Mouse (Mus musculus) yolk sac, embryonic 10.5 days (tissue): Measurements from ENCODE around the gene Coq2.

ENCODE experiments used
- DNase-seq: peaks from one replicate; pipeline ENCODE4 v3.0.0-alpha.2; 2017; ENCODE audit warnings: low spot score

Gene Coq2

GRCm38 (mm10) chr5:100674711-100675376, at the start of gene Coq2:
TSS of gene Coq2 (minus strand) at chr5:100675140.
- DNase-seq: peak; percentile 80

- DNase-seq: peak; percentile 55
Observed at GRCm38 (mm10) chr5:100719235-100720088, 44.5 kb upstream of the Coq2 start, which contains the start of gene Hpse. TSS of gene Hpse (minus strand) at chr5:100719716.

DNA sequence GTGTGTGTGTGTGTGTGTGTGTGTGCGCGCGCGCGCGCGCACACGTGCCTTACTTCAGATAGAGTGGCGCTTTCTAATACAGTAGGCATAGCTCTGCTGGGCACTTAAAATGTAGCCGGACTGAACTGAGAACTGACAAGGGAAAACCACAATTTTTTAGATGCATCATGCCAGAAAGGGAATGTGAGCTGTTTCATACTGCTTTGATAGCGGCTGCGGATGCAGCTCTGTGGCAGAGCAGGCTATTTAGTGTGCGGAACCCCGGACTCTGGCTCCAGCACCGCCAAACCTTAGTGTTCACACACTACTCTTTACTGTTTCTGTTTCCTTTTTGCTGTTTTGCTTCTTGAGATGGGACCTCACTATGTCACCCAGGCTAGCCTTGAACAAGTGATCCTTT, 41.8 kb upstream of the Coq2 start:
- DNase-seq: no peak

- DNase-seq: no peak
Observed at GRCm38 (mm10) chr5:100711219-100711618, 36.3 kb upstream of the Coq2 start.

GRCm38 (mm10) chr5:100710012-100710411, 35.1 kb upstream of the Coq2 start:
- no peak for DNase-seq

DNA sequence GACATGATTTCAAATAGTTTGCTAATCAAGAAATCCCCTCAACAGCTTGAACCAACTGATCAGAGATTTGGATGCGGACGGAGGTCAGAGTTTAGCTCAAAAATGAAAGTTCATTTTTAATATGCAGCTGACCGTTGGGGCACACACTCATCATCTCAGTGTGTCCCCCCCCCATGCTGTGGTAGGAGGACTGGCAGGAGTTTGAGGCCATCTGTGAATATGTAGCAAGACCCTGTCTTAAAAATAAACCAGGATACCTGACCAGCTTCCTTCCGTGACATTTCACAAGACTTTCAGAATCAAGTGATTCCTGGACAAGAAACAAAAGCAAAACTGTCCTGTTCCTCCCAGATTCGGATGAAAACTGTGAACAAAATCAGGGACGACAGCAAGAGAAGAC, 34.1 kb upstream of the Coq2 start:
- no peak for DNase-seq

DNA sequence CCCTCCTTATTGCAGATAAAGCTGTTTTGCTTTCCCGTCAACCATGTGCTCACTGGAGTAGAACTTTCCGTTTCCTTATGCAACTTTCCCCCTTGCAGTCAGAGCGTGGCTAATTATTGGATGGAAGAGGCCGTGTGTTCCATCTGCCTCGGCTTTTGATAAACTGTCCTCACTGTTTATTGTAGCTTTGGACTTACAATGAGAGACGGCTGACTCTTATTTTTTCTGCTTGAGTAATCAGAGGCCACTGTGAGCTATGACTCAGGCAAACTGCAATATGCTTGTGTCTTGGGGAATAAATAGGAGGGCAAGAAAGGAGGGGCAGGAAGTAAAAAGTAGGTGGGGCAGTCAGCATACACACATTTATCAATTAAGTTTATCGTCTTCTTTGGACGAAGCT, 31.7 kb upstream of the Coq2 start:
- no peak for DNase-seq

GRCm38 (mm10) chr5:100704272-100704671, 29.3 kb upstream of the Coq2 start:
- DNase-seq: no peak

DNA sequence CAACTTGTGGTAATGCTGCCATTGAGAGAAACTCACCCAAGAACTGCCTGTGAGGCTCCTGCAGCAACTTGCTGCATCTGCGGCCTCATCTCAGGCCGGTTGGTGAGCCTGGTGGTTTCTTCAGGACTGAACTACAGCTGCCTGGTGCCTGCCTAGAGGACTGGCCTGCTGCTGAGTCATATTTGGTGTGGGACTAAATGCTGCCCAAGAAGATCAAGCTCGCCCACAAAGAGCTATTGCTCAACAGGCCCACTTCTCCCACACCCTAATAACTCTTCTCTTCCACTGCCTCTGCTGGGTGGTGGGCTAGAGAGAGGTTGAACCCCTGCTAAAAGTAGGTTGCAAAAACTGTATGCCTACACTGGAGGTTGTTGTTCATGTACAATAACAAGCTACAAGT, 27.4 kb upstream of the Coq2 start:
- no peak for DNase-seq

GRCm38 (mm10) chr5:100700861-100701620, 26.1 kb upstream of the Coq2 start:
- DNase-seq: no peak

DNA sequence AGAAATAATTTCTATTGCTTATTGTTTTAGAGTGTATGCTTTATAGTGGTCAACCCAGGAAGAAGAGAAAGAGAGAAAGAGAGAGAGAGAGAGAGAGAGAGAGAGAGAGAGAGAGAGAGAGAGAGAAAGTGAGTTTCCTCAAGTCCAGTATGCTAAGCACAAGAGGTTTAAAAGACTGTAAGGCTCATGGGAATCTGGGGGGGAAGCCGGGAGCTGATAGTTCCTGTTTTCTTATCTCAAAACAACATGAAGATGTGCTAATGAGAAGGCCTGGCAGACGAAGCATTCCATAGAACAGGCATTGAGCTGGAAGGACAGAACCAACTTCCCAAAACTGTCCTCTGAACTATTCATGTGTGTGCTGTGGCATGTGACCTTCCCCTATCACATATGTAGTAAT, 22.9 kb upstream of the Coq2 start:
- no peak for DNase-seq

DNA sequence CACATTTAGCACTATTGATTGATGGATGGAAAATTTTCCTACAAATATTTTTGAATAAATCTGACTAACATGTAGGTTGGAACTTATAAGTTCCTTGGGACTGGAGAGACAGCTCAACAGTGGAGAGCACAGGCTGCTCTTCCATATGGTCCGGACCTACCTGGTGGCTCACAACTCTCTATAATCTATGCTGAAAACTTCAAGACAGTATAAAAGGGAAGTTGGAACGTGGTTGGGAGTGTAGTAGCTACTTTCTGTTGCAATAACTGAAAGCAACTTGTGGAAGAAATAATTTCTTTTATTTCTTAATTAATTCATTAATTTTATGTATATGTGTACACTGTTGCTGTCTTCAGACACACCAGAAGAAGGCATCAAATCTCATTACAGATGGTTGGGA, 22.5 kb upstream of the Coq2 start:
- no peak for DNase-seq

- DNase-seq: no peak
Observed at GRCm38 (mm10) chr5:100685631-100686030, 10.7 kb upstream of the Coq2 start.

GRCm38 (mm10) chr5:100680542-100680933, 5.6 kb upstream of the Coq2 start:
- DNase-seq: no peak

- DNase-seq: no peak
Observed at GRCm38 (mm10) chr5:100679911-100680541, 5.1 kb upstream of the Coq2 start.

DNA sequence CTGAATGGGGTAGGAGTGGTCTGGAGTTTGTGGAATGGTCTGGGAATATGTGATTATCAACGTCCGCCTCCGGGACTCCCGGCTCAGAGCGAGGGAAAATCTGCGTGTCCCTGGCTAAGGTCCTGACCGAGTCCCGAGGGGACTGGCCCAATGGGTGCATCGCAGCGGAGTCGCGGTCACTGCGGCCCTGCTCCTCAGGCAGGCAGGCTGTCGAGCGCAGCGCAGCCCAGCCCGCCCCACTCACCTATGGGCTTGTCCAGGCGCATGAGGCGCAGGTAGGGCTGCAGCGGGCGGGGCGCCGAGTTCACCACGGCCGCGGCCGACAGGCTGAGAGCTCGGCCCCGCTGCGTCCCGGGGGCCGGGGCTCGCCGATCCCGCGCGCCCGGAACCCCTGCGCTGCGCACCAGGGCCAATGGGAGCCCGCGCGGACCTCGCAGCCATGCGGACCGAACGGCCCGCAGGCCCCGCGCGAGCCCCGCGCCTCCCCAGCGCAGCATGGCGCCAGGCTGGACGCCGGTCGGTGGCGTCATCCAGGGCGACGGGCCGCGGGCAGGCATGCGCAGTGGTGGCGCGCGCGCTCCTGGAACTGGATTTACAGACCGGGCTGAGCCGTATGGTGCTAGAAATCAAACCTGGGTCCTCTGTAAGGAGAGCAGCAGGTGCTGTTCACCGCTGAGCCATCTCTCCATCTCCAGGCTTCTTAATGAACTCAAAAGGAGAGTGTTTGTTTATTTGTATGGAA, 1.0 kb downstream of the Coq2 start:
- DNase-seq: peak; percentile 89

- no peak for DNase-seq
Observed at GRCm38 (mm10) chr5:100672403-100672802, 2.5 kb downstream of the Coq2 start.

GRCm38 (mm10) chr5:100671897-100672296, 3.0 kb downstream of the Coq2 start:
- no peak for DNase-seq

- DNase-seq: no peak
Observed at GRCm38 (mm10) chr5:100671398-100671797, 3.5 kb downstream of the Coq2 start.

DNA sequence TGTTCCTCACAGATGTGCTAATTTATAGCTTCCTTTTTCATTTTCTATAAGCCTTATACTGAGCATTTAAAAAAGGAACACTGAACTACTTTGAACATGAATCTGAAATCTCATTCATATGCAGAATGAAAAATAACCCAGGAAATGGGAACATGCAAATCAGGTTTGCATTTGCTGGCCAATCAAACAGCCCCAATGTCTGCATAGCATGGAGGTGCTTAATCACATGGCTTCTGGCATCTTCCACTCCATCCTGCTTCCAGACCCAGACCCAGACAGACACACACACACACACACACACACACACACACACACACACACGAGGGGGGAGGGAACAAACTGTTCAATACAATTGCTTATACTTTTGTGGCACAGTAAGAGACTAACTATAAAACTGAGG, 8.0 kb downstream of the Coq2 start:
- no peak for DNase-seq

DNA sequence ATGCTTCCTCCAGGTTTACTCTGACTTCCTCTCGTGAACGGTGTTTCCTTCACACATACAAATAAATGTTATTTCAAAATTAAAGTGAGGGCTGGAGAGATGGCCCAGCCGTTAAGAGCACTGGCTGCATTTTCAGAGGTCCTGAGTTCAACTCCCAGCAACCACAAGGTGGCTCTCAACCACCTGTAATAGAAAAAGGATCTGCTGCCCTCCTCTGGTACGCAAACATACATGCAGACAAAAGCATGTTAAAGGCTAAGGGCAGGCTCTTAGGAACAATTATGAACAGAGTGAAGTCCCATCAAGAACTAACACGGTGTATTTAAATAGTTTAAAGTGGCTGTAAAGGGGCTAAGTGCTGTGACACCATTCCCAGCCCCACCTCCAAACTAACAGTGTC, 11.1 kb downstream of the Coq2 start:
- DNase-seq: peak; percentile 16

DNA sequence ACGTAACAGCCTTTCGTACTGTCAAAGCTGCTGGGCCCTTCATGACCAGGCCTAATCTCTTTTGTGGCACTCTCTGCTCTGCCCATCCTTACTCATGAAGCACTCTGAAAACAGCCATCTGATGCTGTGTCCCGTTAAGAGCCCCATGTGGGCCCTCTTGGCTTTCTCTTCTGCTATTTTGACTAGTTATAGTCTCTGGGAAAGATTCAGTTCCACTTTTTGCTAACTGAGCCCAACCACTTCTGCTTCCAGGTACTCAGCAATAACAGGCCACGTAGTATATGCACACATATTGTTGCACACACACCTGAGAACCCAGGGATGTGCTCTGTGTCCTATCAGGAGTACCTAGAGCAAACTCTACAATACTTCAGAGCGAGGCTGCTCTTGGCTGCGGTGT, 11.9 kb downstream of the Coq2 start:
- DNase-seq: no peak
